Mouse (Mus musculus): Measurements from ENCODE around the gene Zcchc13. TPM values are rescaled to one million over a fixed set of nuclear protein-coding genes. Genes with fewer than 3 reads are reported as not detected.

Gene Zcchc13
- total and polyA plus RNA-seq, 2 experiments from 2014 or later: not detected

DNA sequence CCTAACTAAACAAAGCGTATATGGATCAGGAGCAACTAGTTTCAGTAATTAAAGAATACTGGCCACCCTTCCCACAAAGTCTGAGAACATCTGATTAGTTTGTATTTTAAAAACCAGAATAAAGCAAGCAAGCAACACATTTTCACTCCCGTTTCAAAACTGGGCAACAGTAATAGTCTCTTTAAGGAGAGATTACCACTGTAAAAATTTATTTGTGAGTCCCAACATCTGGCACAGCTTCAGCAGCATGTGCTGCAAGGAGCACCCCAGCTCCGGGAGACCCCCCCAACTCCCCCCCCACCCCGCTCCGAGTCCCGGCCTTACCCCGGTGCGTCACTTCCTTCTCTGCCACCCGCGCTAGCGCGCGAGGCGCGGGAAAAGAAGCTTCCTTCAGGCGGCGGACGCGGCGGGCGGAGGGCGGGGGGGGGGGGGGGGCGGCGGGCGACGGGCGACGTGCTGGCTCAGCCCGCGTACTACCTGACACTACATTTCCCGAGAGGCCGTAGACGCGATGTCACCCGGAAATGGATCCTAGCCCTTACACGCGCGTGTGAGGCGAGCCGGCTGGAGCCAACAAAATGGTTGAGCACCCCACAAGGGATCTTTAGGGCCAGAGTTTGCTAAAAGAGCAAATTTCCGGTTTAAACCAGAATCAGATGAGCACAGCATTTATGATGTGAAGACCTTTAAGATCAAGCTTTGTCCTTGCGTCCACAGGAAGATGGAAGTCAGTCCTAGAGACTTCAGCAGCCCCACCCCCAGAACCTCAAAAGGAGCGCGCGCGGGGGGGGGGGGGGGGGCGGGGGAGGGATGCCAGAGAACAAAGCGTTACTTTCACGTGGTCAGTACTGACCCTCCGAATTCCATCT lies 13.6 kb upstream of the Zcchc13 start:
- H3K27me3 ChIP-seq (ENCODE audit: control insufficient read depth, insufficient read depth, low read length): no peaks in the 10 kb centered on the region
- peak; percentile 95 for ATAC-seq (ENCODE audit: insufficient read depth, low read depth)
- peak overlapping the region; percentile 63 for H3K9ac ChIP-seq (replicated peaks; ENCODE audit: low read depth, low read length)
- peak overlapping the region; percentile 92 for H3K27ac ChIP-seq (ENCODE audit: low read depth)
- TF ChIP-seq EP300 (IDR thresholded peaks at IDR 0.05; ENCODE audit: low read depth): 0 out of 2 replicates have a peak, but pooled peaks have one; percentile 18
- TF ChIP-seq CTCF (IDR thresholded peaks at IDR 0.05; ENCODE audit: low read depth): no peak
- under 1% methylated on average over 34 of the region's 50 CpGs for WGBS
- peak overlapping the region; percentile 60 for H3K4me3 ChIP-seq (ENCODE audit: low read depth, low read length)
- no peaks in the 10 kb centered on the region for H3K4me1 ChIP-seq (ENCODE audit: control insufficient read depth, insufficient read depth)
- no peaks in the 10 kb centered on the region for H3K9me3 ChIP-seq (replicated peaks; ENCODE audit: control insufficient read depth, low read length)
- 0 out of 2 replicates have a peak, but pooled peaks cover 3% of the 10 kb centered on the region for H3K36me3 ChIP-seq (replicated peaks; ENCODE audit: control insufficient read depth, insufficient read depth, low read length)
- DNase-seq (ENCODE audit: low spot score): peak; percentile 83
- H3K4me2 ChIP-seq (ENCODE audit: low read depth, low read length): peak overlapping the region; percentile 66

DNA sequence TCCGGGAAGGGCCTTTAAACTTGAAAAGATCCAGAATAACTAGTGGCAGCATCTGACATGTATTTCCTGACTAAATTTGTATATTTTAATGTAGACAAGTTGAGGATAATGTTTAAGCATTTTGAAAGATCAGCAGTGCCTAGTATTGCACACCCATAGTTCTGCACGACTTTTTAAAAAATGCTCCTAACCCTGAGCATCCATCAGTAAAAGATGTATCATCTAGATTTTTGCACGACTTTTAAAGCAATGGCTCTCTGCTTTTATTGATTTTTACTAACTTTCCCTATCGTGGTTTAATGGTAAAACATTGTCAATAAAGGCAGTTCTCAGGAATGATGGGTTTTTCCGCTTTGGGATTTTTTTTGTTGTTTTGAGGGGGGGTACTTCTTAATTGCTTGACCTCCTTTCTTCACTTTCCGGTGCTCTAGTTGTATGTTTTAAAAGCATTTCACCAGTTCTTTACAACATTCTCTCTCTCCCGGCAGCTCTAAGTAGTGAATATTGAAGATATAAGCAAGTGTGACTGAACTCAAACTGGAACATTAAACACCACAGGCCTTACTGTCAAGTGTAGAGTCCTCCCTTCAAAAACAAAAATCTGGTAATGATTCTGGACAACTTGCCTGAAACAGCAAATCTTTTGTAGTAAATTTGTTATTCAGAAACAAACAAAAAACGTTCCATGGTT lies 12.8 kb upstream of the Zcchc13 start:
- TF ChIP-seq EP300 (IDR thresholded peaks at IDR 0.05; ENCODE audit: low read depth): no peak
- TF ChIP-seq CTCF (IDR thresholded peaks at IDR 0.05; ENCODE audit: low read depth): no peak
- Histone ChIP-seq H3K9ac (replicated peaks; ENCODE audit: low read depth, low read length) (peak overlapping the region; percentile 51; the same call in 1 of the 2 replicates), H3K36me3 (replicated peaks; ENCODE audit: control insufficient read depth, insufficient read depth, low read length) (0 out of 2 replicates have a peak, but pooled peaks cover 3% of the 10 kb centered on the region), H3K4me3 (ENCODE audit: low read depth, low read length) (peak overlapping the region; percentile 60), H3K4me1 (ENCODE audit: control insufficient read depth, insufficient read depth) (no peaks in the 10 kb centered on the region), H3K4me2 (ENCODE audit: low read depth, low read length) (peak overlapping the region; percentile 66), H3K27ac (ENCODE audit: low read depth) (peak overlapping the region; percentile 92), H3K9me3 (replicated peaks; ENCODE audit: control insufficient read depth, low read length) (no peaks in the 10 kb centered on the region), H3K27me3 (ENCODE audit: control insufficient read depth, insufficient read depth, low read length) (no peaks in the 10 kb centered on the region)
- DNase-seq (ENCODE audit: low spot score): no peak
- WGBS: 37% methylated on average over 8 of the region's 8 CpGs
- no peak for ATAC-seq (ENCODE audit: insufficient read depth, low read depth)

DNA sequence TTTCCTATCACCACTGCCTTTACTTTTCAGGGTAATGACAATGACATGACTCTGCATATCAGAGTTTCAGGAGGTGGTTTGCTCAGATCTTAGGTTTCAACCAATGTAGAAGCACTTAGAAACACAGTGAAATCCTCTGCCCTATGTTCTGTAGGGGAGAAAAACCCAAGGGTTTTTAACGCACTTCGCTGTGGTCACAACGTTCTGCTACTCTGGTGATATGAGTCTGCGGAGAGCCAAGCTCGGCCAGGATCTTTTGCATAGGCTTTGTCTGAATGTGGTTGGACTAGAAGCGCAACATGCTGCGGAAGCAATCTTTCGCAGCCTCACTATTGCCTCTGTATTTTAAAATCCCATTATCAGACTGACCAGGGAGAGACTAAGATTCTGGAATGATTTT lies 8.6 kb upstream of the Zcchc13 start:
- TF ChIP-seq EP300 (IDR thresholded peaks at IDR 0.05; ENCODE audit: low read depth) (no peak), CTCF (IDR thresholded peaks at IDR 0.05; ENCODE audit: low read depth) (no peak)
- Histone ChIP-seq H3K27ac (ENCODE audit: low read depth) (peak overlapping the region; percentile 95), H3K36me3 (replicated peaks; ENCODE audit: control insufficient read depth, insufficient read depth, low read length) (no peaks in the 10 kb centered on the region), H3K4me1 (ENCODE audit: control insufficient read depth, insufficient read depth) (no peaks in the 10 kb centered on the region), H3K4me2 (ENCODE audit: low read depth, low read length) (peak overlapping the region; percentile 79), H3K27me3 (ENCODE audit: control insufficient read depth, insufficient read depth, low read length) (no peaks in the 10 kb centered on the region), H3K9ac (replicated peaks; ENCODE audit: low read depth, low read length) (peak overlapping the region; percentile 68), H3K4me3 (ENCODE audit: low read depth, low read length) (peak overlapping the region; percentile 48), H3K9me3 (replicated peaks; ENCODE audit: control insufficient read depth, low read length) (no peaks in the 10 kb centered on the region)
- WGBS: 4% methylated on average over 8 of the region's 8 CpGs
- no peak for DNase-seq (ENCODE audit: low spot score)
- ATAC-seq (ENCODE audit: insufficient read depth, low read depth): peak; percentile 13

DNA sequence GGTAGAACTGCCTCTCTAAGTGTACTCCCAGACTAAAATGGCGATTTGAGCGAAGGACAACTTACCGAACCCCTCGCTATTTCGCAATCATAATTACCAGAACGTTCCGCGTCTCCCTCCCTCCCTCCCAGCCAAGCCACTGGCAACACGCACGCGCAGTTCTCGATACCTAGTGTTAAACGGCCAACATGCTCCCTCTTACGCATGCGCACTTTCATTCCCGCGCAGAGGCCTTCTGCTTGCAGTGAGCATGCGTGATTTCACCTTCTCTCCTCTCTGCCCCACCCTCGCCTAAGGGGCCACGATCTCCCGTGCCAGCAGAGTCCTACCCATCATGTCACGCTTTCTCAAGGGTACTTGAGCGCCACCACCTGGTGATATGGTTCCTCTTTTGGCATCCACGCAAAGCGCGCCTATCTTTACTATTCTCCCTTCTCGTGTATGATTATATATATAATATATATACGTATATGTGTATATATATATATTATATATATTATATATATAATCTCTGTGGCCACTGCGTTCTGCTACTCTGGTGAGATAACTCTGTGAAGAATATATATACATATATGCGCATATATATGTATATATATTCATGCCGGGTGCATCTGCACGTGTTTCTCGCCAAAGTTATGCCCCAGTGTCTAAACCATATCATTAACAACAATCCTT lies 8.0 kb upstream of the Zcchc13 start:
- Histone ChIP-seq H3K4me1 (ENCODE audit: control insufficient read depth, insufficient read depth) (no peaks in the 10 kb centered on the region), H3K27me3 (ENCODE audit: control insufficient read depth, insufficient read depth, low read length) (no peaks in the 10 kb centered on the region), H3K36me3 (replicated peaks; ENCODE audit: control insufficient read depth, insufficient read depth, low read length) (no peaks in the 10 kb centered on the region), H3K27ac (ENCODE audit: low read depth) (peak overlapping the region; percentile 95), H3K9me3 (replicated peaks; ENCODE audit: control insufficient read depth, low read length) (no peaks in the 10 kb centered on the region), H3K9ac (replicated peaks; ENCODE audit: low read depth, low read length) (peak overlapping the region; percentile 68), H3K4me2 (ENCODE audit: low read depth, low read length) (peak overlapping the region; percentile 79), H3K4me3 (ENCODE audit: low read depth, low read length) (peak overlapping the region; percentile 49)
- TF ChIP-seq EP300 (IDR thresholded peaks at IDR 0.05; ENCODE audit: low read depth) (no peak), CTCF (IDR thresholded peaks at IDR 0.05; ENCODE audit: low read depth) (peak; percentile 76)
- WGBS: 2% methylated on average over 33 of the region's 33 CpGs
- ATAC-seq (ENCODE audit: insufficient read depth, low read depth) (peak; percentile 95), DNase-seq (ENCODE audit: low spot score) (peak; percentile 99)

DNA sequence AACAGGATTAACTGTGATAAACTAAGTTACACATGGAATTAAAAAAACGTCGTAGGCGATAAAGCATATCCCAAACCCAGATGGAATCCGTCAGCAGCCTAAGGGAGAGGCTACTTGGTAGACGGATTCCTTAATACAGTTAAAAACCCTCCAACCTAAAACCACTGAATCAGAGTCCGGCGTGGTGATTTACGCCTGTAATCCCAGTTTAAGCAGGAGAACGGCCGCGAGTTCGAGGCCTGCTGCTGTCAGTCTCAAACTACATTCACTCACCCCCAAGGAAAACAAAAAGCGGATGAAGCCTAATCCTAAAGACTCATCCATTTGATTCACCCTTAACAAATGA lies 7.5 kb upstream of the Zcchc13 start:
- peak overlapping the region; percentile 79 for H3K4me2 ChIP-seq (ENCODE audit: low read depth, low read length)
- TF ChIP-seq EP300 (IDR thresholded peaks at IDR 0.05; ENCODE audit: low read depth) (no peak), CTCF (IDR thresholded peaks at IDR 0.05; ENCODE audit: low read depth) (no peak)
- ATAC-seq (ENCODE audit: insufficient read depth, low read depth) (no peak), DNase-seq (ENCODE audit: low spot score) (no peak)
- whole genome bisulfite sequencing: 10% methylated on average over 13 of the region's 13 CpGs
- H3K27ac ChIP-seq (ENCODE audit: low read depth): peak overlapping the region; percentile 35; the same call in 1 of the 2 replicates
- no peaks in the 10 kb centered on the region for H3K9me3 ChIP-seq (replicated peaks; ENCODE audit: control insufficient read depth, low read length)
- H3K4me3 ChIP-seq (ENCODE audit: low read depth, low read length): peak overlapping the region; percentile 49
- H3K4me1 ChIP-seq (ENCODE audit: control insufficient read depth, insufficient read depth): no peaks in the 10 kb centered on the region
- H3K36me3 ChIP-seq (replicated peaks; ENCODE audit: control insufficient read depth, insufficient read depth, low read length): no peaks in the 10 kb centered on the region
- no peaks in the 10 kb centered on the region for H3K27me3 ChIP-seq (ENCODE audit: control insufficient read depth, insufficient read depth, low read length)
- peak overlapping the region; percentile 58; the same call in 1 of the 2 replicates for H3K9ac ChIP-seq (replicated peaks; ENCODE audit: low read depth, low read length)
